Mouse (Mus musculus) spleen, adult 2 months (tissue): Measurements from ENCODE around the gene Dennd2d. TPM values are rescaled to one million over a fixed set of nuclear protein-coding genes. Genes with fewer than 3 reads are reported as not detected.

Source experiments
- DNase-seq, 2 experiments: peaks; one replicate each; pipeline versions ENCODE4 v3.0.0 to v3.0.0-alpha.2; 2012 to 2021; ENCODE audit warnings: low spot score in 2 of 2, low read depth in 1 of 2
- H3K27ac ChIP-seq: fragments of 200-500 bp; 2 replicates; pipeline ENCODE4 v1.5.1; 2012; ENCODE audit warnings: low read length, inconsistent platforms; ENCODE audit not compliant: insufficient read depth
- H3K27me3 ChIP-seq: fragments of 200-500 bp; 2 replicates; pipeline ENCODE4 v1.6.1; 2012; ENCODE audit warnings: mild to moderate bottlenecking, moderate library complexity, low read length, inconsistent platforms; ENCODE audit not compliant: control insufficient read depth, insufficient read depth
- H3K36me3 ChIP-seq: fragments of 200-500 bp; 2 replicates; pipeline ENCODE4 v1.6.1; 2012; ENCODE audit warnings: mild to moderate bottlenecking, low read length, inconsistent platforms; ENCODE audit not compliant: control insufficient read depth, insufficient read depth
- H3K4me1 ChIP-seq: fragments of 200-500 bp; 2 replicates; pipeline ENCODE4 v1.6.1; 2011; ENCODE audit warnings: inconsistent platforms; ENCODE audit not compliant: control insufficient read depth, insufficient read depth, insufficient read length
- H3K4me3 ChIP-seq: fragments of 200-500 bp; 2 replicates; pipeline ENCODE4 v1.5.1; 2011; ENCODE audit warnings: mild to moderate bottlenecking, inconsistent platforms; ENCODE audit not compliant: insufficient read depth, insufficient read length; ENCODE audit errors: extremely low read depth
- CTCF ChIP-seq: fragments of 200-500 bp; IDR thresholded peaks from 2 replicates; pipeline ENCODE4 v1.5.1; 2011; ENCODE audit warnings: mild to moderate bottlenecking, inconsistent platforms; ENCODE audit not compliant: insufficient read depth, insufficient read length, insufficient replicate concordance; ENCODE audit errors: extremely low read depth
- POLR2A ChIP-seq: fragments of 200-500 bp; IDR thresholded peaks from 2 replicates; pipeline ENCODE4 v1.6.1; 2011; ENCODE audit warnings: low read depth, low read length, inconsistent platforms
- WGBS: fragments of 180-500 bp; shearing (Covaris S2); methylation state at CpG from one replicate; pipeline ENCODE4 v1.1.7; 2018; 5-methylcytosine and 5-hydroxymethylcytosine counted together
- polyA plus RNA-seq: library from polyadenylated mRNA; depleted of rRNA; stranded (reverse); fragments of >200 nt; gene quantifications from 2 replicates; pipeline ENCODE4 v1.2.3, GENCODE M21; 2012

Gene Dennd2d
- polyA plus RNA-seq, 1 experiment, result 34.4 TPM

- WGBS, result 96% methylated on average over 2 of the region's 2 CpGs
These were observed 44.2 kb downstream of the Dennd2d start for GRCm38 (mm10) chr3:106526411-106526810.

GRCm38 (mm10) chr3:106528032-106528431, 45.8 kb downstream of the Dennd2d start:
- TF ChIP-seq POLR2A (no peak), CTCF (no peak)
- no peak overlapping the region for H3K4me3 ChIP-seq
- H3K27me3 ChIP-seq, result no peaks in the 10 kb centered on the region
- WGBS, result 97% methylated on average over 2 of the region's 2 CpGs
- H3K36me3 ChIP-seq, result peaks cover 2% of the 10 kb centered on the region; the same call in 1 of the 2 replicates
- no peak for DNase-seq
- H3K4me1 ChIP-seq, result no peaks in the 10 kb centered on the region; the same call in 1 of the 2 replicates
- no peak overlapping the region for H3K27ac ChIP-seq

More at GRCm38 (mm10) chr3:106526411-106526810, 44.2 kb downstream of the Dennd2d start:
- no peak for TF ChIP-seq POLR2A
- no peak for TF ChIP-seq CTCF
- Histone ChIP-seq H3K27me3 (no peaks in the 10 kb centered on the region), H3K4me1 (no peaks in the 10 kb centered on the region), H3K36me3 (peaks cover 2% of the 10 kb centered on the region; the same call in 1 of the 2 replicates), H3K27ac (no peak overlapping the region), H3K4me3 (no peak overlapping the region)
- DNase-seq, result no peak

- 85% methylated on average over 2 of the region's 2 CpGs for WGBS
- no peaks in the 10 kb centered on the region for H3K27me3 ChIP-seq
These were observed 51.1 kb downstream of the Dennd2d start for GRCm38 (mm10) chr3:106533277-106533676.

GRCm38 (mm10) chr3:106544721-106545316, 62.6 kb downstream of the Dennd2d start:
- no peak overlapping the region for H3K4me3 ChIP-seq
- peaks cover 8% of the 10 kb centered on the region for H3K4me1 ChIP-seq
- H3K27me3 ChIP-seq, result no peaks in the 10 kb centered on the region
- no peak for TF ChIP-seq CTCF
- no peak for TF ChIP-seq POLR2A
- WGBS, result 58% methylated on average over 8 of the region's 8 CpGs
- peak in 1 of 2 experiments; percentile 21 for DNase-seq
- no peaks in the 10 kb centered on the region for H3K36me3 ChIP-seq
- peak overlapping the region; percentile 38; the same call in 1 of the 2 replicates for H3K27ac ChIP-seq

More at GRCm38 (mm10) chr3:106533277-106533676, 51.1 kb downstream of the Dennd2d start:
- DNase-seq, result no peak
- no peak for TF ChIP-seq POLR2A
- TF ChIP-seq CTCF, result no peak
- Histone ChIP-seq H3K4me1 (no peaks in the 10 kb centered on the region; the same call in 1 of the 2 replicates), H3K4me3 (no peak overlapping the region), H3K27ac (no peak overlapping the region), H3K36me3 (peaks cover 3% of the 10 kb centered on the region)

GRCm38 (mm10) chr3:106547171-106547923, 65.1 kb downstream of the Dennd2d start, which contains the start of the genes Dram2 and Cept1:
Gene Dram2 (plus strand): TSS chr3:106547798.
Gene Cept1 (minus strand): TSS chr3:106547802.
- no peaks in the 10 kb centered on the region for H3K36me3 ChIP-seq
- H3K4me3 ChIP-seq, result peak within 1 kb of the TSS; percentile 91
- peaks cover 10% of the 10 kb centered on the region for H3K4me1 ChIP-seq
- peak within 1 kb of the TSS; percentile 94 for H3K27ac ChIP-seq
- peak; percentile 89 to 92 for DNase-seq
- H3K27me3 ChIP-seq, result no peaks in the 10 kb centered on the region
- 1% methylated on average over 62 of the region's 63 CpGs for WGBS
- TF ChIP-seq POLR2A, result peak; percentile 43; the same call in 1 of the 2 replicates
- TF ChIP-seq CTCF, result no peak

GRCm38 (mm10) chr3:106547924-106548539, 65.8 kb downstream of the Dennd2d start:
- peaks cover 12% of the 10 kb centered on the region for H3K4me1 ChIP-seq
- TF ChIP-seq CTCF (no peak), POLR2A (peak; percentile 7; the same call in 1 of the 2 replicates)
- H3K36me3 ChIP-seq, result no peaks in the 10 kb centered on the region; the same call in 1 of the 2 replicates
- H3K27ac ChIP-seq, result peak overlapping the region; percentile 94
- H3K4me3 ChIP-seq, result peak overlapping the region; percentile 91
- WGBS, result under 1% methylated on average over 27 of the region's 27 CpGs
- no peaks in the 10 kb centered on the region for H3K27me3 ChIP-seq
- DNase-seq, result peak; percentile 6 to 8
